Mouse (Mus musculus): ENCODE results near the gene Pde4a. TPM values are rescaled to one million over a fixed set of nuclear protein-coding genes. Genes with fewer than 3 reads are reported as not detected.
"Not testable (repeated sequence)": the region's sequence is repeated elsewhere in the genome, so short reads cannot be mapped to it uniquely, and the experiment has no call there.

The Pde4a gene
- polyA plus RNA-seq, 1 experiment from 2014 or later, result 5.3 TPM

DNA sequence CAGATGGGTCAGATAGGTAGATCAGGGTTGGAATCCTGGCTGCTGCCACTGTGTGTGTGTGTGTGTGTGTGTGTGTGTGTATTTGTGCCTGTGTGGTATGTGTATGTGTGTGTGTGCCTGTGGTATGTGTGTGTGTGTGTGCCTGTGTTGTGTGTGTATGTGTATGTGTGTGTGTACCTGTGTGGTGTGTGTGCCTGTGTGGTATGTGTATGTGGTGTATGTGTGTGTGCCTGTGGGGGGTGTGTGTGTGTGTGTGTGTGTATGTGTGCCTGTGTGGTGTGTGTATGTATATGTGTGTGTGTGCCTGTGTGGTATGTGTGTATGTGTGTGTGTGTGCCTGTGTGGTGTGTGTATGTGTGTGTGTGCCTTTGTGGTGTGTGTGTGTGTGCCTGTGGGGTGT lies 89.2 kb downstream of the Pde4a start:
- no peak overlapping the region for H3K4me3 ChIP-seq (ENCODE audit: low read depth, low read length)
- no peaks in the 10 kb centered on the region for H3K9me3 ChIP-seq (ENCODE audit: control insufficient read depth, low read length)
- peaks cover 7% of the 10 kb centered on the region; the same call in 1 of the 2 replicates for H3K4me1 ChIP-seq (ENCODE audit: control insufficient read depth, insufficient read depth, low read length)
- H3K9ac ChIP-seq (ENCODE audit: low read length), result no peak overlapping the region
- no peak overlapping the region for H3K27ac ChIP-seq (replicated peaks; ENCODE audit: low read depth, low read length)
- DNase-seq (ENCODE audit: low spot score) (no peak), ATAC-seq (ENCODE audit: insufficient number of reproducible peaks, low FRiP score, low TSS enrichment, low read depth) (no peak)
- no peak overlapping the region for H3K4me2 ChIP-seq (ENCODE audit: low read depth, severe bottlenecking)
- H3K27me3 ChIP-seq (ENCODE audit: control insufficient read depth, insufficient read depth, low read length), result peaks cover 17% of the 10 kb centered on the region
- H3K36me3 ChIP-seq (ENCODE audit: control insufficient read depth, insufficient read depth, low read length), result no peaks in the 10 kb centered on the region

- H3K36me3 ChIP-seq (ENCODE audit: control insufficient read depth, insufficient read depth, low read length); H3K4me2 ChIP-seq (ENCODE audit: low read depth, severe bottlenecking); H3K4me1 ChIP-seq (ENCODE audit: control insufficient read depth, insufficient read depth, low read length); ATAC-seq (ENCODE audit: insufficient number of reproducible peaks, low FRiP score, low TSS enrichment, low read depth); DNase-seq (ENCODE audit: low spot score); H3K4me3 ChIP-seq (ENCODE audit: low read depth, low read length); H3K27ac ChIP-seq (replicated peaks; ENCODE audit: low read depth, low read length); H3K9me3 ChIP-seq (ENCODE audit: control insufficient read depth, low read length); H3K9ac ChIP-seq (ENCODE audit: low read length); H3K27me3 ChIP-seq (ENCODE audit: control insufficient read depth, insufficient read depth, low read length): not testable (repeated sequence)
- 79% methylated on average over 4 of the region's 4 CpGs for WGBS
These were observed 90.8 kb downstream of the Pde4a start for GRCm38 (mm10) chr9:21256349-21256748.

DNA sequence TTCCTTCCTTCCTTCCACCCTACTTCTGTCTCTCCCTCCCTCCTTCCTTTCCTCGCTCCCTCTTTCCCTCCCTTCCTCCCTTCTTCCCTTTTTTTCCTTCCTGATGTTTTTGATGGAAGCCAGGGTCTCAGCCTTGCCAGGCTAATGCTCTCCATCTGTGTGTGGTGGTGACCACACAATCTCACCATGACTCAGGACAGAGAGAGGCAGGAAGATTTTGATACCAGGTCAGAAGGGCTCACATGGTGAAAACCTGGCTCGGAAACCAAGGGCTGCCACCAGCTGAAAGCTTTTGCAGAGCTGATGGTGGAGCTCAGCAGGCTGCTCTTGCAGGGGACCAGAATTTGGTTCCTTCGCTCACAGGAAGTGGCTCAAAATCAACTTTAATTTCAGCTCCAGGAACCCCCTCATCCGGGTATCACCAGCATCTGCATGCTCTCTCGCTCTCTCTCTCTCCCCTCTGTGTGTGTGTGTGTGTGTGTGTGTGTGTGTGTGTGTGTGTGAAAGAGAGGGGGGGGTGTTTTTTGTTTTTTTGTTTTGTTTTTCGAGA lies 95.1 kb downstream of the Pde4a start:
- H3K4me3 ChIP-seq (ENCODE audit: low read depth, low read length), result no peak overlapping the region

DNA sequence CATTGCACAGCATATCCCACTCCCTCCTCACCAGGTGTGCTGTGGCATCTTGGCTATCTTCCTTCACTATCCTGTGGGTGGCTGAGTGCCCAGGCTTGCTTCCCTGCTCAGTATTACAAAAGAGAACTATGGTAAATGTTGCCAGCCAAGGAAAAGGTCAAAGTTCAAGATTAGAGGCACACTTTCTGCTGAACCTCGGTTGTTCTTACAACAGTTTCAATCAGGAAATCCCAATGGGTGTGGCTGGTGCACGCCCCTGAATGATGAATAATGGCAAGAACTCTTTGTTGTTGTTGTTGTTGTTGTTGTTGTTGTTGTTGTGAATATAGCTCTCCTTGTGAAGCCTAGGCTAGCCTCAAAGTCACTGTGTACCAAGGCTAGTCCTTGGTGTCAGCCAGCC lies 96.3 kb downstream of the Pde4a start:
- ATAC-seq (ENCODE audit: insufficient number of reproducible peaks, low FRiP score, low TSS enrichment, low read depth), result no peak

More for the DNA sequence above, 95.1 kb downstream of the Pde4a start:
- ATAC-seq (ENCODE audit: insufficient number of reproducible peaks, low FRiP score, low TSS enrichment, low read depth) (no peak), DNase-seq (ENCODE audit: low spot score) (no peak)
- H3K27ac ChIP-seq (replicated peaks; ENCODE audit: low read depth, low read length), result no peak overlapping the region
- no peaks in the 10 kb centered on the region for H3K9me3 ChIP-seq (ENCODE audit: control insufficient read depth, low read length)
- no peaks in the 10 kb centered on the region for H3K27me3 ChIP-seq (ENCODE audit: control insufficient read depth, insufficient read depth, low read length)
- H3K36me3 ChIP-seq (ENCODE audit: control insufficient read depth, insufficient read depth, low read length), result no peaks in the 10 kb centered on the region
- 69% methylated on average over 6 of the region's 6 CpGs for WGBS
- H3K4me2 ChIP-seq (ENCODE audit: low read depth, severe bottlenecking), result no peak overlapping the region
- no peak overlapping the region for H3K9ac ChIP-seq (ENCODE audit: low read length)
- H3K4me1 ChIP-seq (ENCODE audit: control insufficient read depth, insufficient read depth, low read length), result peaks cover 4% of the 10 kb centered on the region; the same call in 1 of the 2 replicates

More for the DNA sequence above, 96.3 kb downstream of the Pde4a start:
- H3K4me3 ChIP-seq (ENCODE audit: low read depth, low read length), result no peak overlapping the region
- no peak overlapping the region for H3K27ac ChIP-seq (replicated peaks; ENCODE audit: low read depth, low read length)
- no peak overlapping the region for H3K4me2 ChIP-seq (ENCODE audit: low read depth, severe bottlenecking)
- H3K9me3 ChIP-seq (ENCODE audit: control insufficient read depth, low read length), result no peaks in the 10 kb centered on the region
- no peak overlapping the region for H3K9ac ChIP-seq (ENCODE audit: low read length)
- 77% methylated on average over 2 of the region's 2 CpGs for WGBS
- H3K27me3 ChIP-seq (ENCODE audit: control insufficient read depth, insufficient read depth, low read length), result no peaks in the 10 kb centered on the region
- DNase-seq (ENCODE audit: low spot score), result no peak
- no peaks in the 10 kb centered on the region; the same call in 1 of the 2 replicates for H3K36me3 ChIP-seq (ENCODE audit: control insufficient read depth, insufficient read depth, low read length)
- peaks cover 8% of the 10 kb centered on the region for H3K4me1 ChIP-seq (ENCODE audit: control insufficient read depth, insufficient read depth, low read length)

Other genes starting within 250 kb of the Pde4a start
- 95.7 and 95.8 TPM in 2 replicates for gene Dnmt1, start 205.8 kb upstream of the Pde4a start, polyA plus RNA-seq (2014; fragmentation: Nextera tagmentation; extraction: Ambion mirVana)
- 46.5 and 52.8 TPM in 2 replicates for gene S1pr2, start 188.9 kb upstream of the Pde4a start, polyA plus RNA-seq (2014; fragmentation: Nextera tagmentation; extraction: Ambion mirVana)
- gene Mrpl4, start 163.0 kb upstream of the Pde4a start, polyA plus RNA-seq (2014; fragmentation: Nextera tagmentation; extraction: Ambion mirVana), result 163 and 169 TPM in 2 replicates
- 5.5 and 8.3 TPM in 2 replicates for gene Icam1, start 149.7 kb upstream of the Pde4a start, polyA plus RNA-seq (2014; fragmentation: Nextera tagmentation; extraction: Ambion mirVana)
- gene Icam4, start 136.3 kb upstream of the Pde4a start, polyA plus RNA-seq (2014; fragmentation: Nextera tagmentation; extraction: Ambion mirVana), result 3.6 and 5.3 TPM in 2 replicates
- gene Icam5, start 133.6 kb upstream of the Pde4a start, polyA plus RNA-seq (2014; fragmentation: Nextera tagmentation; extraction: Ambion mirVana), result not detected in 2 replicates
- 1.4 and 2.4 TPM in 2 replicates for gene Zglp1, start 98.6 kb upstream of the Pde4a start, polyA plus RNA-seq (2014; fragmentation: Nextera tagmentation; extraction: Ambion mirVana)
- 0.27 and 0.52 TPM in 2 replicates for gene Gm49373, start 92.6 kb upstream of the Pde4a start, polyA plus RNA-seq (2014; fragmentation: Nextera tagmentation; extraction: Ambion mirVana)
- 57.5 and 60.1 TPM in 2 replicates for gene Fdx1l, start 92.1 kb upstream of the Pde4a start, polyA plus RNA-seq (2014; fragmentation: Nextera tagmentation; extraction: Ambion mirVana)
- 4.1 TPM in 2 replicates for gene Gm38431, start 73.7 kb upstream of the Pde4a start, polyA plus RNA-seq (2014; fragmentation: Nextera tagmentation; extraction: Ambion mirVana)
- gene Raver1, start 73.7 kb upstream of the Pde4a start, polyA plus RNA-seq (2014; fragmentation: Nextera tagmentation; extraction: Ambion mirVana), result 99.1 and 104 TPM in 2 replicates
- 8.1 and 9.7 TPM in 2 replicates for gene Tyk2, start 34.5 kb upstream of the Pde4a start, polyA plus RNA-seq (2014; fragmentation: Nextera tagmentation; extraction: Ambion mirVana)
- gene Cdc37, start 15.7 kb upstream of the Pde4a start, polyA plus RNA-seq (2014; fragmentation: Nextera tagmentation; extraction: Ambion mirVana), result 407 and 424 TPM in 2 replicates
- gene Keap1, start 73.6 kb downstream of the Pde4a start, polyA plus RNA-seq (2014; fragmentation: Nextera tagmentation; extraction: Ambion mirVana), result 31.1 and 35.2 TPM in 2 replicates
- gene S1pr5, start 82.7 kb downstream of the Pde4a start, polyA plus RNA-seq (2014; fragmentation: Nextera tagmentation; extraction: Ambion mirVana), result 0.38 and 0.39 TPM in 2 replicates
- gene Atg4d, start 99.6 kb downstream of the Pde4a start, polyA plus RNA-seq (2014; fragmentation: Nextera tagmentation; extraction: Ambion mirVana), result 29.5 and 31.9 TPM in 2 replicates
- 14.1 and 16.2 TPM in 2 replicates for gene Kri1, start 122.3 kb downstream of the Pde4a start, polyA plus RNA-seq (2014; fragmentation: Nextera tagmentation; extraction: Ambion mirVana)
- 40.6 and 42.7 TPM in 2 replicates for gene Cdkn2d, start 125.7 kb downstream of the Pde4a start, polyA plus RNA-seq (2014; fragmentation: Nextera tagmentation; extraction: Ambion mirVana)
- gene Ap1m2, start 146.6 kb downstream of the Pde4a start, polyA plus RNA-seq (2014; fragmentation: Nextera tagmentation; extraction: Ambion mirVana), result 8.0 and 8.2 TPM in 2 replicates
- 79.9 and 84.5 TPM in 2 replicates for gene Slc44a2, start 155.0 kb downstream of the Pde4a start, polyA plus RNA-seq (2014; fragmentation: Nextera tagmentation; extraction: Ambion mirVana)
- gene Ilf3, start 202.2 kb downstream of the Pde4a start, polyA plus RNA-seq (2014; fragmentation: Nextera tagmentation; extraction: Ambion mirVana), result 268 and 285 TPM in 2 replicates
- gene Qtrt1, start 246.1 kb downstream of the Pde4a start, polyA plus RNA-seq (2014; fragmentation: Nextera tagmentation; extraction: Ambion mirVana), result 48.3 and 50.3 TPM in 2 replicates